Mouse (Mus musculus) myocyte (in vitro differentiated cells): ENCODE measurements around the gene Uchl4.

Source experiments
- CEBPB ChIP-seq: IDR thresholded peaks from 2 replicates; pipeline ENCODE4 v1.6.1; 2011; ENCODE audit warnings: mild to moderate bottlenecking, moderate library complexity; ENCODE audit not compliant: poor library complexity, insufficient read depth, severe bottlenecking
- E2F4 ChIP-seq: IDR thresholded peaks from one replicate; pipeline ENCODE4 v1.6.1; 2011; ENCODE audit warnings: mild to moderate bottlenecking, control low read depth, moderate library complexity; ENCODE audit not compliant: insufficient read depth
- MAX ChIP-seq: IDR thresholded peaks from one replicate; pipeline ENCODE4 v1.6.1; 2011; ENCODE audit warnings: low read depth, mild to moderate bottlenecking, control low read depth
- MYOD1 ChIP-seq, 3 experiments: IDR thresholded peaks; one replicate each; pipeline ENCODE4 v1.6.1; 2011; ENCODE audit warnings: control low read depth in 2 of 3, low read depth in 2 of 3, mild to moderate bottlenecking in 2 of 3, moderate library complexity in 1 of 3; ENCODE audit not compliant: insufficient read length in 2 of 3, control insufficient read depth in 1 of 3
- MYOG ChIP-seq, 3 experiments: IDR thresholded peaks; one replicate each; pipeline ENCODE4 v1.6.1; 2011; ENCODE audit warnings: control low read depth in 2 of 3, low read depth in 2 of 3, mild to moderate bottlenecking in 2 of 3; ENCODE audit not compliant: insufficient read length in 2 of 3, control insufficient read depth in 1 of 3, insufficient read depth in 1 of 3
- POLR2A ChIP-seq: IDR thresholded peaks from one replicate; pipeline ENCODE4 v1.6.1; 2011; ENCODE audit warnings: low read depth, mild to moderate bottlenecking, control low read depth, moderate library complexity; ENCODE audit not compliant: insufficient read length
- POLR2AphosphoS2 ChIP-seq: IDR thresholded peaks from one replicate; pipeline ENCODE4 v1.6.1; 2011; ENCODE audit warnings: low read depth, control low read depth; ENCODE audit not compliant: insufficient read length
- SRF ChIP-seq: IDR thresholded peaks from one replicate; pipeline ENCODE4 v1.6.1; 2011; ENCODE audit warnings: low read depth; ENCODE audit not compliant: control insufficient read depth, insufficient read length
- TCF12 ChIP-seq: IDR thresholded peaks from one replicate; pipeline ENCODE4 v1.6.1; 2011; ENCODE audit warnings: mild to moderate bottlenecking, control low read depth; ENCODE audit not compliant: poor library complexity, insufficient read depth, severe bottlenecking
- TCF3 ChIP-seq: IDR thresholded peaks from one replicate; pipeline ENCODE4 v1.6.1; 2011; ENCODE audit warnings: low read depth, control low read depth; ENCODE audit not compliant: insufficient read length
- USF1 ChIP-seq: IDR thresholded peaks from one replicate; pipeline ENCODE4 v1.6.1; 2011; ENCODE audit warnings: low read depth, mild to moderate bottlenecking, control low read depth, moderate library complexity

GRCm38 (mm10) chr9:64234768-64235435 lies at the start of gene Uchl4:
- TF ChIP-seq POLR2A (no peak), E2F4 (no peak), CEBPB (no peak), MAX (no peak), SRF (no peak), TCF12 (no peak), MYOD1 (IDR thresholded peaks at IDR 0.05; ENCODE audit: control insufficient read depth in 1 of 3, insufficient read length in 2 of 3, low read depth in 2 of 3) (peak in 2 of 3 experiments; percentile 43 to 59), POLR2AphosphoS2 (no peak), USF1 (no peak), TCF3 (no peak), MYOG (IDR thresholded peaks at IDR 0.05; ENCODE audit: control insufficient read depth in 1 of 3, insufficient read depth in 1 of 3, insufficient read length in 2 of 3, low read depth in 2 of 3) (peak in 1 of 3 experiments; percentile 25)
